Mouse (Mus musculus): ENCODE data around the gene Galr2. TPM values are rescaled to one million over a fixed set of nuclear protein-coding genes. Genes with fewer than 3 reads are reported as not detected.

Galr2 gene
- total and polyA plus RNA-seq, 3 experiments, result 0.38 TPM; not detected in 2

DNA sequence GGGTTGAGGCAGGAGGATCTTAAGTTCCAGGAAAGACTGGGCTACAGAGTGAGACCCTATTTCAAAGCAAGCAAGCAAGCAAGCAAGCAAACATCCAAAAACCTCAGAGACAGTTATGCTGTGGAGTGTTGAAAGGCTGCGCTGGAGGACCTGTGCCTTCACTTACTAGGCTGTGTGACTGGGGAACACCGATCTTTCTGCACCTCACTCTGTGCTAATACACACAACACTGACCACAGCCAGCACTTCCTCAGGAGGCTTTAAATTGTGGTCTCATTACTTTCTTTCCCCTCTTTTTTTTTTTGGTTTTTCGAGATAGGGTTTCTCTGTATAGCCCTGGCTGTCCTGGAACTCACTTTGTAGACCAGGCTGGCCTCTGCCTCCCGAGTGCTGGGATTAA, 14.9 kb upstream of the Galr2 start:
- ATAC-seq (ENCODE audit: extremely low read depth, insufficient number of reproducible peaks, low FRiP score, poor library complexity, severe bottlenecking) (no peak), DNase-seq (ENCODE audit: low spot score) (no peak)
- Histone ChIP-seq H3K4me1 (ENCODE audit: insufficient read depth, low read depth, low read length) (peaks cover 30% of the 10 kb centered on the region), H3K36me3 (replicated peaks) (peaks cover 98% of the 10 kb centered on the region), H3K4me3 (ENCODE audit: low read depth, low read length) (no peak overlapping the region), H3K9me3 (replicated peaks) (no peaks in the 10 kb centered on the region), H3K27me3 (ENCODE audit: insufficient read depth, low read length) (no peaks in the 10 kb centered on the region)
- TF ChIP-seq POLR2AphosphoS5 (IDR thresholded peaks at IDR 0.05; ENCODE audit: insufficient replicate concordance, low read depth, low read length), result no peak
- TF ChIP-seq TAL1 (conservative IDR thresholded peaks at IDR 0.05; ENCODE audit: low read depth, low read length), result no peak
- no peak for TF ChIP-seq GATA2 (IDR thresholded peaks at IDR 0.05; ENCODE audit: borderline replicate concordance, low read depth, low read length)
- no peak for TF ChIP-seq CTCF (IDR thresholded peaks at IDR 0.05; ENCODE audit: low read depth, low read length)
- no peak for TF ChIP-seq GATA1 (IDR thresholded peaks at IDR 0.05; ENCODE audit: borderline replicate concordance, low read length)

GRCm38 (mm10) chr11:116267637-116268036, 13.1 kb upstream of the Galr2 start:
- TF ChIP-seq CTCF (IDR thresholded peaks at IDR 0.05; ENCODE audit: low read depth, low read length), result no peak
- no peak for TF ChIP-seq POLR2AphosphoS5 (IDR thresholded peaks at IDR 0.05; ENCODE audit: insufficient replicate concordance, low read depth, low read length)
- TF ChIP-seq TAL1 (conservative IDR thresholded peaks at IDR 0.05; ENCODE audit: low read depth, low read length), result no peak
- no peak for TF ChIP-seq GATA2 (IDR thresholded peaks at IDR 0.05; ENCODE audit: borderline replicate concordance, low read depth, low read length)
- no peak for TF ChIP-seq GATA1 (IDR thresholded peaks at IDR 0.05; ENCODE audit: borderline replicate concordance, low read length)
- no peaks in the 10 kb centered on the region for H3K27me3 ChIP-seq (ENCODE audit: insufficient read depth, low read length)
- no peak for ATAC-seq (ENCODE audit: extremely low read depth, insufficient number of reproducible peaks, low FRiP score, poor library complexity, severe bottlenecking)
- H3K4me3 ChIP-seq (ENCODE audit: low read depth, low read length), result no peak overlapping the region
- peaks cover 98% of the 10 kb centered on the region for H3K36me3 ChIP-seq (replicated peaks)
- H3K9me3 ChIP-seq (replicated peaks), result no peaks in the 10 kb centered on the region
- H3K4me1 ChIP-seq (ENCODE audit: insufficient read depth, low read depth, low read length), result peaks cover 44% of the 10 kb centered on the region
- no peak for DNase-seq (ENCODE audit: low spot score)

DNA sequence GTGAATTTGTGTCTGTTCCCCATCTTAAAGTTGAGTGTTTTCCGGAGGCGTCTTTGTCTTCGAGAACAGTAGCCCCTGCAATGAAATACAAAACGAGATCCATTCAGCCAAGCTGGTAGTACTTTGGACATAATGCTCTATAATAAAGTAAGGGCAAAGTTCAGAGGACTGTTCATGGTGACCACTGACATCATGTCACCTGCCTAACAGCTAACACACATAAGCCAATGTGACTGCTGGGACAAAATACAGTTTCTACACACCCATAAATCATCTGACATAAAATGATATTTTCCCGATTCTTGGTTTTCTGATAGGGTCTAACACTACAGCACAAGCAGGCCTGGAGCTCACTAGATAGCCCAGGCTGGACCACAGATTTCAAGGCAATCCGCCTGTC, 12.4 kb upstream of the Galr2 start:
- TF ChIP-seq GATA2 (IDR thresholded peaks at IDR 0.05; ENCODE audit: borderline replicate concordance, low read depth, low read length) (no peak), CTCF (IDR thresholded peaks at IDR 0.05; ENCODE audit: low read depth, low read length) (no peak), POLR2AphosphoS5 (IDR thresholded peaks at IDR 0.05; ENCODE audit: insufficient replicate concordance, low read depth, low read length) (no peak), TAL1 (conservative IDR thresholded peaks at IDR 0.05; ENCODE audit: low read depth, low read length) (no peak), GATA1 (IDR thresholded peaks at IDR 0.05; ENCODE audit: borderline replicate concordance, low read length) (no peak)
- Histone ChIP-seq H3K27me3 (ENCODE audit: insufficient read depth, low read length) (no peaks in the 10 kb centered on the region), H3K4me1 (ENCODE audit: insufficient read depth, low read depth, low read length) (peaks cover 48% of the 10 kb centered on the region), H3K4me3 (ENCODE audit: low read depth, low read length) (no peak overlapping the region), H3K9me3 (replicated peaks) (no peaks in the 10 kb centered on the region), H3K36me3 (replicated peaks) (peaks cover 92% of the 10 kb centered on the region)
- ATAC-seq (ENCODE audit: extremely low read depth, insufficient number of reproducible peaks, low FRiP score, poor library complexity, severe bottlenecking), result no peak
- DNase-seq (ENCODE audit: low spot score), result no peak

DNA sequence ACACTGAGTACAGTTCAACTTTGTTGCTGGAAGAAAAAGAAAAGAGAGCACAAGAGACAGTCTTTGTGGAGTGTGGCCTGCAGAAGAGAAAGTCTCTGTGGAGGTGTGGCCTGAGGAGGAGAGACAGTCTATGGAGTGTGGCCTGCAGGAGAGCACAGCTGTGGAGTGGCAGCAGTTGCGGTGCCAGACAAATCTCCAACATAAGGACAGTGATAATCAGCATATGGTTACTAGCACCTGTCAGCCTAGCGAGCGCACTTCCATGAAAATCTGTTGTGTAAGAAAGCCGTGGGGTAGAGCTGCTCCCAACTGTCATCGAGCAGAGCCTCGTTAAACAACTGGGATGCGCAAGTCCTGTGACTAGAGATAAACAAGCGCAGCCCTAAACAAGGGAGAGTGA, 11.2 kb upstream of the Galr2 start:
- H3K36me3 ChIP-seq (replicated peaks), result peaks cover 80% of the 10 kb centered on the region
- H3K4me1 ChIP-seq (ENCODE audit: insufficient read depth, low read depth, low read length), result peaks cover 50% of the 10 kb centered on the region
- H3K4me3 ChIP-seq (ENCODE audit: low read depth, low read length), result peak overlapping the region; percentile 7; the same call in 1 of the 2 replicates
- no peak for DNase-seq (ENCODE audit: low spot score)
- H3K27me3 ChIP-seq (ENCODE audit: insufficient read depth, low read length), result no peaks in the 10 kb centered on the region
- 0 out of 2 replicates have a peak, but pooled peaks have one; percentile 21 for TF ChIP-seq TAL1 (conservative IDR thresholded peaks at IDR 0.05; ENCODE audit: low read depth, low read length)
- no peak for TF ChIP-seq CTCF (IDR thresholded peaks at IDR 0.05; ENCODE audit: low read depth, low read length)
- TF ChIP-seq GATA2 (IDR thresholded peaks at IDR 0.05; ENCODE audit: borderline replicate concordance, low read depth, low read length), result no peak
- TF ChIP-seq POLR2AphosphoS5 (IDR thresholded peaks at IDR 0.05; ENCODE audit: insufficient replicate concordance, low read depth, low read length), result no peak
- H3K9me3 ChIP-seq (replicated peaks), result no peaks in the 10 kb centered on the region
- no peak for ATAC-seq (ENCODE audit: extremely low read depth, insufficient number of reproducible peaks, low FRiP score, poor library complexity, severe bottlenecking)

DNA sequence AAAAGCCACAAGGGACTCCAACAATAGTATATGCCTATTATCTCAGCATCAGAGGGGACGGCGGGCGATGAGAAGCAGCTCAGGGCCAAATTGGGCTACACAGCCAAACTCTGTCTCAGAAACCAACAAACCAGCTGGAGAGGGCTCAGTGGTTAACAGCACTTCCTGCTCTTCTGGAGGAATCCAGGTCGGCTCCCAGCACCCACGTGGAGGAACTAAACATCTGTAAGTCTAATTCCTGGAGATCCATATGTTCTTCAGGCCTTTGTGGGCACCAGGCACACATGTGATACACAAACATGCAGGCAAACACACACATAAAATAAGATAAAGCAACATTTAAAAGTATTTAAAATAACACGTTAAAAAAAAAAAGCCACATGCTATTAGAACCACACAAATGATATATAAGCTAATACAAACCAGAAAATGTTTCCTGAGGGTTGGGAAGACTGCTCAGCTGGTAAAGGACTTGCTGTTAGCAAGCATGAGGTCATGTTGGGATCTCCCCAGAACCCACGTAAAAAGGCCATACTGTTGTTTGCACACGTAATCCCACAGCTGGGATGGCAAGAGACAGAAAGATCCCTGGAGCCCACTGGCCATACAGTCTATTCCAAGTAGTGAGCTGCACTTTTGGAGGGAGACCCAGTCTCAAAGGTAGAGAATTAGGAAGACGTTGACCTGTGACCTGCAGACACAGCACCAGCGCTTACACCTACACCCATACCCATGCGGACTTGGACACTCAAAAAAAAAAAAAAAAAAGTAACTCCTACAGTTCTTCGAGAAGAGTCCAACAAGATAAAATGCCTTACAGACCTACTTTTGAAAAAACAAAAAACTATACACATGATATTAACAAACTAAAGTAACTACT, 7.9 kb upstream of the Galr2 start:
- Histone ChIP-seq H3K9me3 (replicated peaks) (no peaks in the 10 kb centered on the region), H3K36me3 (replicated peaks) (peaks cover 56% of the 10 kb centered on the region), H3K4me3 (ENCODE audit: low read depth, low read length) (peak overlapping the region; percentile 97), H3K4me1 (ENCODE audit: insufficient read depth, low read depth, low read length) (peaks cover 45% of the 10 kb centered on the region), H3K27me3 (ENCODE audit: insufficient read depth, low read length) (no peaks in the 10 kb centered on the region)
- ATAC-seq (ENCODE audit: extremely low read depth, insufficient number of reproducible peaks, low FRiP score, poor library complexity, severe bottlenecking), result no peak
- no peak for DNase-seq (ENCODE audit: low spot score)
- no peak for TF ChIP-seq TAL1 (conservative IDR thresholded peaks at IDR 0.05; ENCODE audit: low read depth, low read length)

- Histone ChIP-seq H3K9me3 (replicated peaks) (no peaks in the 10 kb centered on the region), H3K4me1 (ENCODE audit: insufficient read depth, low read depth, low read length) (peaks cover 45% of the 10 kb centered on the region), H3K4me3 (ENCODE audit: low read depth, low read length) (peak overlapping the region; percentile 97), H3K27me3 (ENCODE audit: insufficient read depth, low read length) (no peaks in the 10 kb centered on the region), H3K36me3 (replicated peaks) (peaks cover 49% of the 10 kb centered on the region)
- DNase-seq (ENCODE audit: low spot score) (no peak), ATAC-seq (ENCODE audit: extremely low read depth, insufficient number of reproducible peaks, low FRiP score, poor library complexity, severe bottlenecking) (no peak)
- TF ChIP-seq CTCF (IDR thresholded peaks at IDR 0.05; ENCODE audit: low read depth, low read length), result no peak
- no peak for TF ChIP-seq GATA1 (IDR thresholded peaks at IDR 0.05; ENCODE audit: borderline replicate concordance, low read length)
- no peak for TF ChIP-seq TAL1 (conservative IDR thresholded peaks at IDR 0.05; ENCODE audit: low read depth, low read length)
- TF ChIP-seq GATA2 (IDR thresholded peaks at IDR 0.05; ENCODE audit: borderline replicate concordance, low read depth, low read length), result no peak
- no peak for TF ChIP-seq POLR2AphosphoS5 (IDR thresholded peaks at IDR 0.05; ENCODE audit: insufficient replicate concordance, low read depth, low read length)
Observed at GRCm38 (mm10) chr11:116273469-116274044, 7.2 kb upstream of the Galr2 start.

Data from G1E (cell line).